Mouse (Mus musculus): ENCODE data around the gene Rbm6.

Rbm6 gene

DNA sequence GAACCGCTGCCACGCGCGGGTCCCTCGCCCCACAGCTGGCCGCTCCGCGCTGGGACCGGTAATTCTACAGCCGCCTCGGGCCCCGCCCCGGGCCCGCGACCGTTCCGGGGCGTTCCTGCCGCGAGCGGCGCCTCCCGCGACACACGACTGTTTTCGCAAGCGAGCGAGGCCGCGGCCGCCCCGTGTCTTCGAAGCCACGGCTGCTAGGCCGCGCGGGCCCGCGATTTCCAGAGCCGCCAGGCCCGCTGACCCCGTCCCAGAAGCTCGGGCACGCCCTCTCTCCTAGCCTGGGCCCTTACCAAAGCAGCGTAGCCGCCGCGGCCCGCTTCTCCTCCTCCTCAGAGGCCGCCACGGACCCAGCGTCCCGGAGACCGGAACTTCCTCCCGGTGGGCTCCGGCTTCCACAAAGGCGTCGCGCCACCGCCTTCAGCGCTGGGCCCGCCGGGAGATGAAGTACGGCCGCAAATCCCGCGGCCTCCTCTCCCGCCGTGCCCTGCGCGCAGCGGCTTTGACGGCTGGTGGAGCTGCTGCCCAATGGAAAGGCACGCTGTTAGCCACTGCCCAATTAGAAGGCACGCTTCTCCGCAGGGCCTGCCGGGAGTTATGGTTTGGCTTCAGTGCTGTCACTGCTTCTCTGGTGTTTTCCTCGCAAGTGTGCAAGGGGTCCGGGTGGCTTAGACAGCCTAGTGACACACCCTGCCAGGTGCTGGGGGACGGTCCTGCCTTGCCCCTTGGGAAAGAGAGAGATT lies 513 bp downstream of the Rbm6 start:
- peak; percentile 89 to 90 for DNase-seq

DNA sequence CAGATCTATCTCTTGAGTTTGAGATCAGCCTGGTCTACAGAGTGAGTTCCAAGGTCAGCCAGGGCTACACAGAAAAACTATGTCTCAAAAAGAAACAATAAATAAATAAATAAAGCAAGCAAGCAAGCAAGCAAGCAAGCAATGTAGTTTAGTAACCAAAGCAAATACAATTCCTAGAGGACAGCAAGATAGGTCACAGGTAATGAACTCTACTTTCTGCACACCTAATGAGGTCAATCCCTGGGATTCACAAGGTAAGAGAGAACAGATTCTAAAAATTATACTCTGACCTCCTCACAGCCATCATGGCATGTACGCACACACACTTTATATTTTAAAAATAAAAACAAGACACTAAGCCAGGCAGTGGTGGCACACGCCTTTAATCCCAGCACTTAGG lies 7.0 kb downstream of the Rbm6 start:
- DNase-seq, result no peak

DNA sequence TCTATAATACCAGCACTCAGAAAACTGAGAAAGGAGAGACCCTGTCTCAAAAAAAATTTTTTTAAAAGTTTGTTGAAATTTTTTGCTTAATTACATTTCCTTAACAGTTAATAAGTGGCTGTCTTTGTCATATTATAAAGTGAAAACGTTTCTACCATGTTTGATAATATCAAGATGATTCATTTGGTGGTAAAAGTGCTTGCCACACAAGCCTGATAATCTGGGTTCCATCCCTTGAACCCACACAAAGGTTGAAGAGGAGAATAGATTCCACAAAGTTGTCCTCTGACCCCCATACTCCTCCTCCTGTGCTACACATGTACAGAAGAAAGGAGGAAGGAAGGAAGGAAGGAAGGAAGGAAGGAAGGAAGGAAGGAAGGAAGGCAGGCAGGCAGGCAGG lies 8.5 kb downstream of the Rbm6 start:
- DNase-seq, result no peak

DNA sequence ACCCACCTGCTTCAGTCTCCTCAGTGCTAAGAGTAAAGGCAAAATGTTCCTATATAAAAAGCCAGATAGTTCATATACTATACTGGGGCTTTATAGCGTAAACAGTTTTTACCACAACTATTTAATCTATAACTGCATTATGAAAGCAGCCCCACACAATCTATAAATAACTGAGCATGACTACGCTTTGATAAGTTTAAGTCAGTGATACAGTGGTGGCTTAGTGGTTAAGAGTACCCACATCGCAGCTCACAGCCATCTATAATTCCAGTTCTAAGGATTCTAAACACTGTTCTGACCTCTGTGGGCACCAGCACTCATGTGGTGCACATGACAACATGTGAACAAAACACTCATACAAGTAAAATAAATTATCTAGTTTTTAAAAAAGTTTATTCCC lies 14.7 kb downstream of the Rbm6 start:
- DNase-seq, result no peak

DNA sequence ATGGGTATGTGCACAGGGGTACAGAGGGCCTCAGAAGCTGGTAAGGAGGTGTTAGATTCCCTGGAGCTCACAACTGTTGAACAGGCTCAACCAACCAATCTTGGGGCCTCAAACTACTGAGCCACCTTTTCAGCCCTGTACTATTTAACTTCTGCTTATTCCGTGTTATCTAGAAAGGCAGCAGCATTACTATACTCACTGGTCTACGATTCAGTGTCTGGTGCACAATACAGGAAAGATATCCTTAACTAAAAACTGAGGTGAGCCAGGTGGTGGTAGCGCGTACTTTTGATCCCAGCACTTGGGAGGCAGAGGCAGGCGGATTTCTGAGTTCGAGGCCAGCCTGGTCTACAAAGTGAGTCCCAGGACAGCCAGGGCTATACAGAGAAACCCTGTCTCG lies 24.1 kb downstream of the Rbm6 start:
- DNase-seq, result no peak

DNA sequence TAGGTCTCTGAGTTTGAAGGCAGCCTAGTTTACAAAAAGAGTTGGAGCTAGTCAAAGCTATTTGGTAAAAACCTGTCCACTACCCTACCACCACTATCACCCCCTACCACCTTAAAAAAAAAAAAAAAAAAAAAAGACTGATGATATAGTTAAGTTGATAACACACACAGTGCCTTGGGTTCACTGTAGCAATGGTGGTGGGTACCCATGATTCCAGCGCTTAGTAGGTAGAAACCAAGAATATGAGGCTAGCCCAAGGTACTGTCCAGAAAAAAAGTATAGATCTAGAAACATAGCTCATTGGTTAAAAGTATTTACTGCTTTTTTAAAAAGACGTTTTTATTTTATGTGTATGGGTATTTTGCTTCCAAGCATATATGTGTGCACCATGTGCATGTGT lies 30.3 kb downstream of the Rbm6 start:
- DNase-seq, result no peak

DNA sequence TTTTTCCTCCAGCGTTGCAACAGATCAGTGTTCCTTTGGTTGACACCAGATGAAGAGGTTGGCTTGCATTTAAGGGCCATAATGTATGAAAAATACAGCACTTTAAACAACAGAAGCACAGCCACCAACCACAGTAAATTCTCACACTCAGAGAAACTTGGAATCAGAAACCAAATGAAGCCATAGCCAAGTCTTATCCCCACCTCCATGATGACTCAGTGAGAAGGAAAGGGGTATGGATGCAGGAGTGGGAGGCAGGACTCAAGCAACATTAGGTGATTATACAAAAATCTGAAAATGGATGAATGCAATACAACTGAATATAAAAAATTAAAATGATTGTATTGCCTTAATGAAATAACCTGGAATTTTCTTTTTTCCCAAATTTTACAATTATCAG lies 34.2 kb downstream of the Rbm6 start:
- DNase-seq, result no peak

DNA sequence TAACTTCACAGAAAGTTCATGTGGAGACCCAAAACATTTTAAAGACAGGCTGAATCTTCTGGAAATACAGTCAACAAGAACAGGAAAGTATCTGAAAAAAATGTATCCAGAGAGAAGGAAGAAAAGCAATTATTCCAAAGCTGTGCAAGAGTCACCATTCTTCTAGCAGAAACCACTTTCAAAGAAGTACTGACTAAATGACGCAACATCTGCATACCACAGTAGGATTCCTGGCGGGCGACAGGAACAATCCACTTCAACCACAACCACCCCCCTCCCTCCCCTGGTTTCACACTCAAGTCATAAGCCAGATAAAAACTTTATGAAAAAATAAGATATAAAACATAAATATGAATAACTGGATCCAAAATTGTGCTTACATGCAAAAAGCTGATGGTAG lies 39.2 kb downstream of the Rbm6 start:
- no peak for DNase-seq

DNA sequence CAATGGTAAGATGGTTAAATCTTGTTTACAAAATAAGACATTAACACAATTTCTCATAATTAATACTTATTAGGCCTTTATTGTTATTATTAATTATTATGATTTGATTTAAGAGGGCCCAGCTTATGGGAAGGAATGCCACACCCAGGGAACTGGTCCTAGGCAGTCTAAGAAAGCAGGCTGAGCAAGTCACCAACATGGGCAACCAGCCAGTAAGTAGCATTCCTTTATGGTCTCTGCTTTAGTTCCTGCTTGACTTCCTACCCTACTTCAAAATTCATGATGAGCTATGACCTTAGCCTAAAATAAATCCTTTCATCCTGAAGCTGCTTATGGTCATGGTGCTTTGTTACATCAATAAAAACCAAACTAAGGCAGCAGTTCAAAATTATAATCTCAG lies 41.3 kb downstream of the Rbm6 start:
- DNase-seq, result no peak

DNA sequence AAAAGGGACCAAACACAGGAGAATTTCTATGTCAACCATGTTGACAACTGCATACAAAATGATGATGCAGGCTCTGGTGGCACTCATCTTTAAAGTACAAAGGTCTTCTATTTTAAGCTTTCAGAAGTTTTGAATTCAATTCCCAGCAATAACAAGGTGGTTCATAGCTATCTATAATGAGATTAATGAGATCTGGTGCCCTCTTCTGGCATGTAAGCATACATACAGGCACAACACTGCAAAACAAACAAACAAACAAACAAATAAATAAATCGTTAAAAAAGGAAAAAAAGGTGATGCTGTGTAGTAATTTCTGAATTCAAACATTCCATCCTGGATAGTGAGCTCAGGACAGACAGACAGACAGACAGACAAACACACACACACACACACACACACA lies 60.9 kb downstream of the Rbm6 start:
- no peak for DNase-seq

DNA sequence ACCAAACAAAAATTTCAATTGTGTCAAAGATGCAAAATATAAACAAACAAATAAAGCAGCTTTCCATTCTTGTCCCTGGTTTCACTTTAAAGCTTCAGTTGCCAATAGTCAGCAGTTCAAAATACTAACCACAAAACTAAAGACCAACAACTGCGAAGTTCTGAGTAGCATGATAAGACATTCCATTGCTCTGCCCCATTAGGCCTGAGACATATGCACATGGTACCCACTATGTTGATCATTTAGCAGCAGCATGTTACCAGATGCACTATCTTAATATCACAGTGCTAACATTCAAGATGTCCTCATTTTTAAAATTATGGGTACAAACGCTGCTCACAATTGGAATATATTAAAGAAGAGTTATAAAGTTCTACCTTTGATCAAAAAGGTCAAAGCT lies 62.1 kb downstream of the Rbm6 start:
- no peak for DNase-seq

DNA sequence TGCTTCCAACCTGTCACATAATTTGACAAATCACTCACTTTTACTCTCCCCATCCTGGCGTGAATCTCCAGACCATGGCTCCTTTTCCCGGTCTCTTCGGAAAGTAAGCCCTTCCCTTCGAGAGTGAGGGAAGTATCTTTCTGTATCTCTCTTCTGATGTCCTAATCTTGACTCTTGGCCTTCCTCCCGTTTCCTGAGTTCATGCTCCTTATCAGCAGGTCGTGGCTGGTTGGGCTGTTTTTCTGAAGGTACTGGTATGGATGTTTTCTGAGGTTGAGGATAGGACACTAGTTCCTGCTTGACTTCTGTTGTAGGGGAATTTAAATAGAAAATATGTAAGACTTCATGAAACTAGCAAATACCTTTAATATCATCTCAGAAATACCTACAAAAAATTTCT lies 81.3 kb downstream of the Rbm6 start:
- DNase-seq, result no peak

DNA sequence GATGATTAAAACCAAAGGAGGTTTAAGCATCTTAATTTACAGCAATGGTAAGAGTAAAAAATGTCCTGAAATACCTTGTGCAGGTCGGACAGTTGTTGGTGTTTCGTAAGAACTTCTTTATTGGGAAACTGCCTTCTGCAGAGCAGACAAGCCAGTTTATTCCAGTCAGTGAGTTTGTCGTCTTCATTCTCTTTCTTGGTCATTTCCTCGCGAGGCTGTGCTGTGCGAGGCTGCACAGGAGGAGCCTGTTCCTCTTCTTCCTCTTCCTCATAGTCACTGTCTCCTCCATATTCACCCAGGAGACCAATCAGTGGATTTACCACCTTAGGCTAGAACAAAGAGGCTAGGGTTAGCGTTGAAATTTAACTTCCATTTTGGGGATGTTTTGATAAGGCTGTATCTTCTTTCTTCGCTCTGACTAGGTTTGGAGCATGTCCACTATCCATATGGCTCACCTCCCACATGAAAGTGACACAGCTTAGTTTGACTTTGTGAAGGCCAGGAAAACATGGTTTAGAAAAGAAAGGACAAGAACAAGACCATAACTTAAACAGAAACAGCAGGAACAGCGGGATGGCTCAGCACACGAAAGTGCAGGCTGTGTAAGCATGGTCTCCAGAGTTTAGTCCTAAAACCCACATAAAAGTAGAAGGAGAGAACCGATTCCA lies 90.4 kb downstream of the Rbm6 start:
- DNase-seq, result no peak

DNA sequence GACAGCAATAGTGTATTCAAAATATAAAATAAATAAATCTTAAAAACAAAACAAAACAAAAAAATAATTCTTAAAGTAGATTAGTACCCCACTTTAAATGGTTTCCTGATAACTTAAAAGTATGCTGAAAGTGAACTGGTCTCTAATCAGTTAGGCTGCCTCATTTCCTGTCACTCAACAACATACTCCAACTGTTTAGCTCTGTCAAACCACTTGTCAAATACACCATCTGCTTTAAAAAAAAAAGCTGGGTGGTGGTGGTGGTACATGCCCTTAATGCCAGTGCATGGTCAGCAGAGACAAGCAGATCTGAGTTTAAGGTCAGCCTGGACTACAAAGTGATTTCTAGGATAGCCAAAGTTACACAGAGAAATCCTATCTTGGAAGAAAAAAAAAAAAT lies 96.2 kb downstream of the Rbm6 start:
- DNase-seq, result no peak

DNA sequence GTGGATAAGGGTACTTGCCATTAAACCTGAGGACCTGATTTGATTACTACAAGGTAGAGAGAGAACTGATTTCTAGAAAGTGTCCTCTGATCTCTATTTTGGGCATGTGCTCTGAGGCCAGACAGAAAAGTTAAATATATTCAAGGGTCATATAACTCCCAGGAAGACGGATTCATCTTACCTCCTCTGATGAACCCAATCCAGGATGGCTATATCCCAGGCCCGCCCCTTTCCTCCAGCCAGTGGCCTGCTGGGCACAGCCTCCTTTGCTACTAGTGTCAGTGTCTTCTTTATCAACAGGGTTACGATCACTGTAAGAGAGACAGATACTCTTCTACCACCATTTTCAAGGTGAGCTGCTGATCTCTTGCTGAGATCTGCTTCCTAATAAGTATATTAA lies 98.6 kb downstream of the Rbm6 start:
- DNase-seq, result no peak

DNA sequence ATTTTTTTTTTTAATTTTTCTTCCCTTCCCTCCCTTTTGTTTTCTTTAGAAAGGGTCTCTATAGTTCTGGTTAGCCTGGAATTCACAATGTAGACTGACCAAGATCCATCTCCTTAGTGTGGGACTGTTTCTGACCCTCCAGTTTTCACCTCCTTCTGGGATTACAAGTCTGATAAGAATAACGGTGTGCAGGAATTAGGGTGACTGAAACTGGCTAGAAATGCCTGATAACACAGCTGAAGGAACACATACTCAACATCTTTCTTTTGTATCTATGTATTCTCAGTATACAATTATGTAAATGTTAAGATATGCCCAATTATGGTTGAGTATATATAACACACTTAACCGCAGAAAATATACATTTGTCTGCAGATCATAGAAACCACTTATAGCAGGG lies 101.3 kb downstream of the Rbm6 start:
- DNase-seq, result no peak

DNA sequence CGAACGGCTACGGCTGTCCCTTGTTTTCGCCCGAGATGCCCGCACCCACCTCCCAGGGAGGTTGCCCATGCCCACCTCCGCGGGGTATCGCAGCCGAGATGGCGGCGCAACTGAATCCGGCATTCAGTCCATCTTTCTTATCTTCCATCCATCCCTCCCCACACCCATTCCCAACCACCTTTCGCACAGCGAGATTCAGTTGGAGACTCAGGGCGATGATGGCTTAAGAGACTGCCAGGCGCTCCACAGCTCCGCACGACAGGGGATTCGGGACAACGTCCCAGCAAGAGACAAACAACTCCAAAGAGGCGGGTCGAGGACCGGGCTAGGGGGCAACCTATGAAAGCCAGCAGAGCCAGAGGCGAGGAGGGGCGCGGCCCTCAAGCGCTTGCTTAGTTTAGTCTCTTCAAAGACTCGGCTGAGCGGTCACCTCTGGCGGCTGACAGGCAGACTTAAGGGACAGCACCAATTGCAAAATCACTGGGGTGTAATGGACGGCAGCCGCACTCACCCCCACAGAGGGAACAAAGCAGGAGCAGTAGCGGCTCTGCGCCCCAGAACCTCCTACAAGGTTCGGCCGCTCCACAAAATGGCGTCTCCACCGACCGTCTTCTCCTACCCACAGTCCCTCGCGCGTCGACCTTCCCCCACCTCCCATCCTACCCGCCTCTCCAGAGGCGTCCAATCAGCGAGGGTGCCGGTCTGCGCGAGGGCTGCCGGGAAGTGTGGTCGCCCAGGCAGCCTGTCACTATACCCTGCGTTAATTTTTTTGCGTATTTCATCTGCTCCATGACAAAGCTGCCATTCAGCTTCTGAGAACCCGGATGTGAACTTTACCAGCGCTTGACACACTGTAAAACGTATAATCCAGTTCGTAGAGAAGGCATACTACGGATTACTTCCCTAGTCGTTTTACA lies 102.4 kb downstream of the Rbm6 start, which contains the start of gene Rbm5:
Gene Rbm5 (minus strand): TSS at position 623 of the 917 bp plus-strand sequence.
- peak; percentile 90 to 92 for DNase-seq

DNA sequence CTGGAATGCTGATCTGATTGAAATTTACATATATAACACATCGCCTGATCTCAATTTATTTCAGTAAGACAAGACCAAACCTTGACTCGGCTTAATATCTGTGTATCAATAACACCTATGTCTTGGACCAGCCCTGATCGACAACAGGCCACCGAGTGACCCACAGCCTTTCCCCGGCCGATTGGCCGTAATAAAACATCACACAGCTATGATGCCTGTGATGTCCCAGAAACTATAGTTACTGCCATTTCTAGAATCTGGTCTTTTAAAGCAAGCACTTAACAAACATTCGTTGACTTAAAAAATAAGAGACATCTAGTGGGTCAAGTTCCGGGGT lies 103.0 kb downstream of the Rbm6 start:
- DNase-seq, result no peak

DNA sequence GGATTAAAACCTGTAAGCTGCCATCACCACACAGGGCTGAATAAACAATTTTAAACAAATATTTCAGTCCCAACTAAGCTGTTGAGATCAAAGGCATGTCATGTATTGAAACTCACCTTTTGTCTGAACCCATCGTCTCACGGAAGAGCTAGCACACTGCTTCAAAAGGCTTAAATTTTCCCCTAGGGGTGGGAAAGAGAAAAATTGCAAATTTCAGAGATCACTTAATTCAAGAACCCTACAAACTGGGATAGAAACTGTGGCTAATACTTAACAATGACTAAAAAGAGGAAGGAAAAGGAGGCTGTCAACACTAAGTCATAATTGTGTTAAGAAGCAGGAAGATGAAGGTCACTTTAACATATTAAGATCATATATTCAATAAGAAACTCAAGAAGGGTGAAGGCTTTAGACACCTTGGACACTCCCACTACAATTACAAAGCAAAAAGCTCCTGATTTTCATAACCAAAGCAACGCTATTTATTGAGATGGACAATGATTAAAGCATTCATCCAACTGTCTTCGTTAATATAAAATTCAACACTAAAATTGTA lies 103.5 kb downstream of the Rbm6 start:
- peak in 1 of 2 experiments; percentile 2 for DNase-seq

DNA sequence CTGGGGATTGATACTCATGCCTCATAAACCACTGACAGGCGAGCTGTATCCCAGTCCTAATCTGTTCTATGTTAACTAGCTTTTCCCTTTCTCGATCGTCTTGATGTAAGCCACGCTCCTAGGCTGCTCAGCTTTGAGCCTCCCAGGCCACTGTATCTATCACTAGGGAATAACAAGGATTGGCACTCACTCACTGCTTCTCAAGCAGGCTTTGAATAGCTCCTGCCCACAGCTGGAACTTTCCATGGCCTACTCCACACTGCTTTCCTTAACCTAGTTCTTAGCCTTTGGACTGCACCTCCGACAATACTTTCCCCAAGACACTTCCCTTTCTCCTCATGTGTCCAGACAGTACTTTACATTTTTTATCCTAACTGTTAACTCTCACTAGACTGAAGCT lies 104.2 kb downstream of the Rbm6 start:
- no peak for DNase-seq

DNA sequence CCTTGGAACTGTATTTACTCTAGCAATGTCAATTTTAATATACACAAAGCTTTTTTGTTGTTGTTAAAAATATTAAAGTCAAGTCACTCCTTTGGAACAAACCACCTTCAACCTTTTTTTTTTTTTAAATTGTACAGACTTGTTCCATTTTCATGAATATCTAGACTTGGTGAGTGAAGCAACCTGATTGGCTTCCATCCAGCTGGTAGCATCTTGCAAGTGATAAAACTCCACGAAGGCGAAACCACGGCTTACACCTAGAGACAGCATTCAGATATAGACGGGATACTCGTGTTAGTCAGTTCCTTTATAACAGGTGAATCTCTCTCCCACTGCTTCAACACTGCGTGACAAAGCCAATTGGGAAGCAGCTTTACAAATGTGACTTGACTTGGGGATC lies 113.4 kb downstream of the Rbm6 start:
- DNase-seq, result no peak

DNA sequence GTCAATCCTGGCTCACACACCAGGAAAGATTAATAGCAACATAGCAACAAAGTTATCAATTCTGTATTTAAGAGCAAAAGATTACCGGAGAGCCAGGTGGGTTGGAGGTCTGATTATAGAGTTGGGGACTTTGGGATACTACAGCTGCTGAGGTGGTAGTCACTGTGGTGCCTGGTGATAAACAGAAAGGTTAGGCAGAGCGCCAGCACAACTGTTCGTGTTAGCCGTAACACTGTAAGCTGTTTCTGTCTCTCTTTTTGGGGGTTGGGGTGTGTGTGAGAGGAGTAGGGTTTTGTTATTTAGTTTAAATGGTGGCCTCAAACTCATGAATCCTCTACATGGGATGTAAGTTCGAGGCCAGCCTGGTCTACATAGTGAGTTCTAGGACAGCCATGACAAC lies 122.7 kb downstream of the Rbm6 start:
- DNase-seq, result no peak

DNA sequence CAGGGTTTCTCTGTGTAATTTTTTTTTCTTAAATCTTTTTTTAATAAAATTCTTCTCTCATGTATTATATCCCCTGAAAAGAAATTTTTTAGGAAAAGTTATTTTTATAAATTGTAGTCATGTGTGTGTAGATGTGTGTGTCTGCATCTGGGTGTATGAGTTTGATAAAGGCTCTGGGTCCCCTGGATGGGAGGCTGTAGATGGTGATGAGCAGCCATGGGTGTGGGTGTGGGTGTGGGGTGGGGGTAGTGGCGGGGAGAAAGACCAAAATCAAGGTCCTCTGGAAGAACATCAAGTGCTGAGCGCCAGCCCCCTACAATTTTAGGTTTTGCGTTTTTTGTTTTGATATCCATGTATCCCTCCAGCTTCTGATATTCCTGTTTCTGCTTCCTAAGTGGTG lies 125.0 kb downstream of the Rbm6 start:
- DNase-seq, result no peak

DNA sequence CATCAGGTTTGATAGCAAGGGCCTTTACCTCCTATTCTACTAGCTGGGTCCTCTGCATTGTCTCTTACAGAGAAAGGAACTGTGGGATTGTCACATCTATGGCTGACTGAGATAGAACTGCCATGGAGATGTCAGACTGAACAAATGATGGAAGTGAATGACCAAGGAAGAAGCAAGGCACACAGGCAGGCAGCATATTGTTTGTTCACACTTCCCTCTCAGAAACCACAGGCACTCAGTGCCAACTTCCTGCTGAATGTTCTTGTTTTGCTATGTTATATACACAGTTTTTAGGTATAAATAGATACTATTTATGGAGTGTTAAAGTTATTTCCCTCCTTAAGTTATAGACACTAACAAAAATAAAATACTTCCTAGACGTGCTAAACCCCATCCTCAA lies 125.7 kb downstream of the Rbm6 start:
- DNase-seq, result no peak
